Mouse (Mus musculus) liver, adult 2 months (tissue): ENCODE data around the gene Calr3.

ENCODE experiments used
- CTCF ChIP-seq: fragments of 200-500 bp; IDR thresholded peaks from 2 replicates; pipeline ENCODE4 v1.5.1; 2011; ENCODE audit warnings: low read depth, low read length, control low read depth
- POLR2A ChIP-seq: fragments of 200-500 bp; IDR thresholded peaks from 2 replicates; pipeline ENCODE4 v1.6.1; 2011; ENCODE audit warnings: low read length, control low read depth; ENCODE audit not compliant: insufficient read depth; ENCODE audit errors: extremely low read depth

GRCm38 (mm10) chr8:72457806-72458205 lies 14.1 kb upstream of the Calr3 start:
- no peak for TF ChIP-seq CTCF
- no peak for TF ChIP-seq POLR2A
